Mouse (Mus musculus): ENCODE results near the gene Grin1.
"Not testable (repeated sequence)": the region's sequence is repeated elsewhere in the genome, so short reads cannot be mapped to it uniquely, and the experiment has no call there.

- TF ChIP-seq CTCF, EP300 (IDR thresholded peaks at IDR 0.05; ENCODE audit: low read depth): not testable (repeated sequence)
Measured at GRCm38 (mm10) chr2:25257250-25257649, 61.7 kb downstream of the Grin1 start.
